Comparison of ENCODE assay signal across 8 mouse cellular contexts in genomic region chr19:44282534-44283156, GRCm38 (mm10). TPM values are rescaled to one million over a fixed set of nuclear protein-coding genes. Genes with fewer than 3 reads are reported as not detected.
DNase-seq lines count a peak whose midpoint lies in the region; ATAC-seq and TF ChIP-seq lines count a peak whose summit lies in the region.

No protein-coding gene starts in this region.

- H3K4me2 ChIP-seq in kidney, postnatal 0 days (ENCODE audit: low read length): no peak overlapping the region
- H3K4me2 ChIP-seq in embryonic facial prominence, embryonic 15.5 days (replicated peaks): no peak overlapping the region

- H3K36me3 ChIP-seq in kidney, postnatal 0 days (ENCODE audit: insufficient read depth, low read length): no peaks in the 10 kb centered on the region
- H3K36me3 ChIP-seq in embryonic facial prominence, embryonic 15.5 days: no peaks in the 10 kb centered on the region

- no peaks in the 10 kb centered on the region for H3K27me3 ChIP-seq in kidney, postnatal 0 days (ENCODE audit: insufficient read depth, low read length)
- no peaks in the 10 kb centered on the region for H3K27me3 ChIP-seq in embryonic facial prominence, embryonic 15.5 days

- H3K4me3 ChIP-seq in kidney, postnatal 0 days (replicated peaks; ENCODE audit: low read depth, low read length): no peak overlapping the region
- no peak overlapping the region for H3K4me3 ChIP-seq in embryonic facial prominence, embryonic 15.5 days (replicated peaks)

- H3K4me1 ChIP-seq in kidney, postnatal 0 days (replicated peaks; ENCODE audit: insufficient read depth, low read length): peaks cover 29% of the 10 kb centered on the region
- H3K4me1 ChIP-seq in embryonic facial prominence, embryonic 15.5 days: peaks cover 49% of the 10 kb centered on the region

- 27% methylated on average over 9 of the region's 9 CpGs for WGBS in kidney, postnatal 0 days
- 34% methylated on average over 9 of the region's 9 CpGs for WGBS in embryonic facial prominence, embryonic 15.5 days

- TF ChIP-seq CTCF in kidney, postnatal 0 days (IDR thresholded peaks at IDR 0.05; ENCODE audit: low read depth): no peak

- H3K9ac ChIP-seq in kidney, postnatal 0 days (ENCODE audit: low read depth, low read length): no peak overlapping the region
- no peak overlapping the region for H3K9ac ChIP-seq in embryonic facial prominence, embryonic 15.5 days

- DNase-seq in kidney, postnatal 0 days (ENCODE audit: low spot score): peak; percentile 28
- no peak for DNase-seq in kidney, postnatal 10 days
- peak; percentile 26 for DNase-seq in liver
- DNase-seq in adrenal gland, postnatal 36 days: no peak
- no peak for DNase-seq in layer of hippocampus, postnatal 14 days (ENCODE audit: low spot score in 2 of 2)
- no peak for DNase-seq in frontal cortex, postnatal 10 days (ENCODE audit: low spot score in 2 of 2)

- no peak for ATAC-seq in kidney, postnatal 0 days (replicated peaks; ENCODE audit: low FRiP score, low read depth)
- no peak for ATAC-seq in embryonic facial prominence, embryonic 15.5 days (ENCODE audit: insufficient number of reproducible peaks, low FRiP score, low TSS enrichment, low read depth)
- 0 out of 2 replicates have a peak, but pooled peaks have one; percentile 2 for ATAC-seq in neutrophil, adult 5-6 weeks (ENCODE audit: extremely low read depth, insufficient number of reproducible peaks, low FRiP score, poor library complexity, severe bottlenecking)

- H3K9me3 ChIP-seq in kidney, postnatal 0 days (replicated peaks; ENCODE audit: low read length): no peaks in the 10 kb centered on the region
- no peaks in the 10 kb centered on the region for H3K9me3 ChIP-seq in embryonic facial prominence, embryonic 15.5 days (replicated peaks)

- peak overlapping the region; percentile 95 for H3K27ac ChIP-seq in kidney, postnatal 0 days
- peak overlapping the region; percentile 85 for H3K27ac ChIP-seq in embryonic facial prominence, embryonic 15.5 days (replicated peaks)

RNA-seq across cellular contexts. Expression of gene Scd2, which starts 10.8 kb away (rescaled TPM):
- polyA plus RNA-seq in kidney, postnatal 0 days (2015; fragmentation: Nextera tagmentation; extraction: Ambion mirVana): 78.4 and 81.1 TPM in 2 replicates
- 179 and 181 TPM in 2 replicates for polyA plus RNA-seq in embryonic facial prominence, embryonic 15.5 days (2015; fragmentation: Nextera tagmentation; extraction: Ambion mirVana)
- total RNA-seq in neutrophil, adult 5-6 weeks (2017): 21.4 and 24.1 TPM in 2 replicates
- total RNA-seq in adrenal gland, postnatal 36 days (2021): 100 to 1,000 TPM; 596 to 993 TPM
- 100 to 1,000 TPM; 702 to 713 TPM for total RNA-seq in layer of hippocampus, postnatal 14 days (2021)

RNA-seq across cellular contexts. Expression of gene Scd4, which starts 50.2 kb away (rescaled TPM):
- polyA plus RNA-seq in kidney, postnatal 0 days (2015; fragmentation: Nextera tagmentation; extraction: Ambion mirVana): 0.12 and 0.18 TPM in 2 replicates
- polyA plus RNA-seq in embryonic facial prominence, embryonic 15.5 days (2015; fragmentation: Nextera tagmentation; extraction: Ambion mirVana): 0.16 and 0.39 TPM in 2 replicates
- total RNA-seq in neutrophil, adult 5-6 weeks (2017): 0.12 and 1.0 TPM in 2 replicates
- total RNA-seq in adrenal gland, postnatal 36 days (2021): 1 to 10 TPM; 5.1 to 8.5 TPM
- 1 to 10 TPM; 2.5 to 2.6 TPM for total RNA-seq in layer of hippocampus, postnatal 14 days (2021)

Comparison
In these comparisons a context has a peak if more than half of its experiments do, and no peak if none do; other contexts are left out.
1. DNase-seq: peak in kidney, postnatal 0 days (single experiment) and liver (single experiment); none in kidney, postnatal 10 days (single experiment), adrenal gland, postnatal 36 days (0 of 2), layer of hippocampus, postnatal 14 days (0 of 2) and frontal cortex, postnatal 10 days (0 of 2).
2. RNA of gene Scd2, which starts 10.8 kb away (total RNA-seq): 596 to 993 TPM in adrenal gland, postnatal 36 days and 702 to 713 TPM in layer of hippocampus, postnatal 14 days; 21.4 to 24.1 TPM in neutrophil, adult 5-6 weeks; every median in the first group is over 10 times any median in the second.